Mouse (Mus musculus) limb, embryonic 10.5 days (tissue): ENCODE data around the gene Tctn3. TPM values are rescaled to one million over a fixed set of nuclear protein-coding genes. Genes with fewer than 3 reads are reported as not detected.
"Not testable (repeated sequence)": the region's sequence is repeated elsewhere in the genome, so short reads cannot be mapped to it uniquely, and the experiment has no call there.

ENCODE experiments used
- DNase-seq: peaks from one replicate; pipeline ENCODE4 v3.0.0-alpha.2; 2017; ENCODE audit warnings: low spot score
- H3K27ac ChIP-seq: fragments of 300-500 bp; sonication (generic); 2 replicates; pipeline ENCODE4 v1.5.1; 2016; ENCODE audit warnings: mild to moderate bottlenecking
- H3K27me3 ChIP-seq: fragments of 300-500 bp; sonication (generic); 2 replicates; pipeline ENCODE4 v1.6.1; 2016; ENCODE audit warnings: low read depth, mild to moderate bottlenecking; ENCODE audit not compliant: poor library complexity, severe bottlenecking
- H3K36me3 ChIP-seq: fragments of 300-500 bp; sonication (generic); 2 replicates; pipeline ENCODE4 v1.6.1; 2016; ENCODE audit warnings: mild to moderate bottlenecking, moderate library complexity
- H3K4me1 ChIP-seq: fragments of 300-500 bp; sonication (generic); 2 replicates; pipeline ENCODE4 v1.6.1; 2016
- H3K4me3 ChIP-seq: fragments of 300-500 bp; sonication (generic); 2 replicates; pipeline ENCODE4 v1.5.1; 2016; ENCODE audit warnings: mild to moderate bottlenecking, moderate library complexity
- H3K9me3 ChIP-seq: fragments of 300-500 bp; sonication (generic); replicated peaks from 2 replicates; pipeline ENCODE4 v1.6.1; 2016; ENCODE audit warnings: mild to moderate bottlenecking
- WGBS: fragments of 180-500 bp; shearing (Covaris S2); methylation state at CpG from one replicate; pipeline ENCODE4 v1.1.7; 2016; 5-methylcytosine and 5-hydroxymethylcytosine counted together
- polyA plus RNA-seq: library from polyadenylated mRNA; unstranded; fragments of >200 nt; fragmentation: Nextera tagmentation; extraction: Ambion mirVana; gene quantifications from 2 replicates; pipeline ENCODE4 v1.2.1, GENCODE M21; 2016

The Tctn3 gene
- polyA plus RNA-seq, 1 experiment from 2014 or later, result 9.2 TPM

GRCm38 (mm10) chr19:40607676-40608075, 4.4 kb downstream of the Tctn3 start:
- WGBS, result 90% methylated on average over 6 of the region's 6 CpGs
- Histone ChIP-seq H3K27ac (no peak overlapping the region), H3K27me3 (no peaks in the 10 kb centered on the region), H3K36me3 (peaks cover 48% of the 10 kb centered on the region), H3K9me3 (no peaks in the 10 kb centered on the region), H3K4me1 (peaks cover 6% of the 10 kb centered on the region), H3K4me3 (no peak overlapping the region)
- DNase-seq, result no peak

GRCm38 (mm10) chr19:40605189-40605588, 6.8 kb downstream of the Tctn3 start:
- Histone ChIP-seq H3K27ac (no peak overlapping the region), H3K4me1 (no peaks in the 10 kb centered on the region), H3K4me3 (no peak overlapping the region), H3K27me3 (no peaks in the 10 kb centered on the region), H3K36me3 (peaks cover 49% of the 10 kb centered on the region), H3K9me3 (no peaks in the 10 kb centered on the region)
- 95% methylated on average over 9 of the region's 9 CpGs for WGBS
- no peak for DNase-seq

GRCm38 (mm10) chr19:40601870-40602269, 10.2 kb downstream of the Tctn3 start:
- H3K27me3 ChIP-seq, result no peaks in the 10 kb centered on the region
- no peaks in the 10 kb centered on the region for H3K9me3 ChIP-seq

GRCm38 (mm10) chr19:40600846-40601245, 11.2 kb downstream of the Tctn3 start:
- 90% methylated on average over 5 of the region's 5 CpGs for WGBS
- not testable (repeated sequence) for DNase-seq, H3K27me3 ChIP-seq

More at GRCm38 (mm10) chr19:40601870-40602269, 10.2 kb downstream of the Tctn3 start:
- no peak for DNase-seq
- Histone ChIP-seq H3K4me1 (no peaks in the 10 kb centered on the region), H3K27ac (no peak overlapping the region), H3K36me3 (peaks cover 30% of the 10 kb centered on the region), H3K4me3 (no peak overlapping the region)
- WGBS, result 89% methylated on average over 3 of the region's 3 CpGs

GRCm38 (mm10) chr19:40595831-40596230, 16.2 kb downstream of the Tctn3 start:
- no peak overlapping the region for H3K4me3 ChIP-seq
- DNase-seq, result no peak
- no peaks in the 10 kb centered on the region for H3K9me3 ChIP-seq
- H3K36me3 ChIP-seq, result peaks cover 15% of the 10 kb centered on the region
- no peaks in the 10 kb centered on the region for H3K4me1 ChIP-seq
- 89% methylated on average over 8 of the region's 8 CpGs for WGBS
- H3K27me3 ChIP-seq, result no peaks in the 10 kb centered on the region
- no peak overlapping the region for H3K27ac ChIP-seq

More at GRCm38 (mm10) chr19:40600846-40601245, 11.2 kb downstream of the Tctn3 start:
- H3K4me1 ChIP-seq, H3K27ac ChIP-seq, H3K9me3 ChIP-seq, H3K4me3 ChIP-seq: not testable (repeated sequence)
- peaks cover 25% of the 10 kb centered on the region for H3K36me3 ChIP-seq

- Histone ChIP-seq H3K4me3 (no peak overlapping the region), H3K9me3 (no peaks in the 10 kb centered on the region), H3K27ac (no peak overlapping the region), H3K27me3 (no peaks in the 10 kb centered on the region), H3K36me3 (peaks cover 15% of the 10 kb centered on the region), H3K4me1 (no peaks in the 10 kb centered on the region)
- no peak for DNase-seq
- WGBS, result 84% methylated on average over 3 of the region's 3 CpGs
Measured at GRCm38 (mm10) chr19:40595231-40595630, 16.8 kb downstream of the Tctn3 start.

GRCm38 (mm10) chr19:40589530-40589880, 22.5 kb downstream of the Tctn3 start:
- DNase-seq, result no peak
- Histone ChIP-seq H3K27ac (peak overlapping the region; percentile 86), H3K27me3 (no peaks in the 10 kb centered on the region), H3K4me1 (peaks cover 14% of the 10 kb centered on the region), H3K9me3 (no peaks in the 10 kb centered on the region), H3K4me3 (peak overlapping the region; percentile 74), H3K36me3 (peaks cover 19% of the 10 kb centered on the region)
- 0% methylated on average over 10 of the region's 10 CpGs for WGBS

- Histone ChIP-seq H3K27ac (peak overlapping the region; percentile 86), H3K4me3 (peak overlapping the region; percentile 74), H3K9me3 (no peaks in the 10 kb centered on the region), H3K36me3 (peaks cover 18% of the 10 kb centered on the region), H3K4me1 (peaks cover 14% of the 10 kb centered on the region), H3K27me3 (no peaks in the 10 kb centered on the region)
- WGBS, result under 1% methylated on average over 18 of the region's 18 CpGs
- peak; percentile 91 for DNase-seq
Measured at GRCm38 (mm10) chr19:40588847-40589529, 23.0 kb downstream of the Tctn3 start.

- DNase-seq, result peak; percentile 97
- H3K27ac ChIP-seq, result peak within 1 kb of the TSS; percentile 86
- peaks cover 14% of the 10 kb centered on the region for H3K4me1 ChIP-seq
- no peaks in the 10 kb centered on the region for H3K27me3 ChIP-seq
- under 1% methylated on average over 34 of the region's 34 CpGs for WGBS
- H3K9me3 ChIP-seq, result no peaks in the 10 kb centered on the region
- H3K36me3 ChIP-seq, result peaks cover 22% of the 10 kb centered on the region
- peak within 1 kb of the TSS; percentile 74 for H3K4me3 ChIP-seq
Measured at GRCm38 (mm10) chr19:40588293-40588654, 23.8 kb downstream of the Tctn3 start, which contains the start of gene Aldh18a1. Gene Aldh18a1 (minus strand): TSS chr19:40588463.

GRCm38 (mm10) chr19:40587491-40588292, 24.3 kb downstream of the Tctn3 start:
- 8% methylated on average over 30 of the region's 30 CpGs for WGBS
- peaks cover 28% of the 10 kb centered on the region for H3K36me3 ChIP-seq
- H3K4me1 ChIP-seq, result peaks cover 14% of the 10 kb centered on the region
- H3K4me3 ChIP-seq, result peak overlapping the region; percentile 74
- no peaks in the 10 kb centered on the region for H3K9me3 ChIP-seq
- no peak for DNase-seq
- no peaks in the 10 kb centered on the region for H3K27me3 ChIP-seq
- peak overlapping the region; percentile 86 for H3K27ac ChIP-seq

- Histone ChIP-seq H3K4me3 (peak overlapping the region; percentile 74), H3K36me3 (peaks cover 36% of the 10 kb centered on the region), H3K27me3 (no peaks in the 10 kb centered on the region), H3K27ac (no peak overlapping the region), H3K9me3 (no peaks in the 10 kb centered on the region), H3K4me1 (peaks cover 14% of the 10 kb centered on the region)
- DNase-seq, result no peak
- WGBS, result 63% methylated on average over 7 of the region's 7 CpGs
Measured at GRCm38 (mm10) chr19:40586908-40587307, 25.1 kb downstream of the Tctn3 start.

GRCm38 (mm10) chr19:40581662-40582061, 30.4 kb downstream of the Tctn3 start:
- no peaks in the 10 kb centered on the region for H3K9me3 ChIP-seq
- no peak for DNase-seq
- no peaks in the 10 kb centered on the region for H3K27me3 ChIP-seq
- 54% methylated on average over 5 of the region's 5 CpGs for WGBS
- H3K27ac ChIP-seq, result no peak overlapping the region
- no peak overlapping the region for H3K4me3 ChIP-seq
- peaks cover 87% of the 10 kb centered on the region for H3K36me3 ChIP-seq
- peaks cover 2% of the 10 kb centered on the region for H3K4me1 ChIP-seq

- 92% methylated on average over 2 of the region's 2 CpGs for WGBS
- Histone ChIP-seq H3K27me3 (no peaks in the 10 kb centered on the region), H3K36me3 (peaks cover 92% of the 10 kb centered on the region), H3K9me3 (no peaks in the 10 kb centered on the region), H3K4me1 (no peaks in the 10 kb centered on the region; the same call in 1 of the 2 replicates), H3K4me3 (no peak overlapping the region), H3K27ac (no peak overlapping the region)
- no peak for DNase-seq
Measured at GRCm38 (mm10) chr19:40580902-40581301, 31.1 kb downstream of the Tctn3 start.
